Mouse (Mus musculus): ENCODE measurements at regions not wholly inside any gene's neighbourhood (a gene's known extent, or its start where the extent isn't known, plus 50 kb on each side); places are given as distances from the start of the nearest gene placed in this dataset.

DNA sequence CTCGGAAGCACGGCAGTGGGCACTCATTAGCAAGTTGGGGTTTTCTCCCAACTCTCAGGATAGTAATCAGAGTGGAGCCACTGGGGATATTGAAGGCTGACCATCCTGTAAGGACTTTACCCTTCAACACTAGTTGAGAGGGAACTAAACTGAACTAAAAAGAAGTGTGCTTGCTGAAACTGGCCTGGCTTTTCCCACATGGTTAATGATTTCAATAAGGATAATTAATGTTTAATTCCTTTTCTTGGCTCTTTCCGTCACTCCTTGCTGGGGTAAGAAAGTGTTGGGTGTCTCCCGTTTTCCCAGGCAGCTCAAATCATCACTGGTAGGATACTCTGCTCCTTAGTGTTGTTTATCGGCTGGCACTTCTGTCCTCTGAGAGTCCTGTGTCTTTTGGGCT, 290.3 kb upstream of the Rnaseh2b start:
- Histone ChIP-seq H3K27me3 (ENCODE audit: control insufficient read depth in 1 of 2, insufficient read depth in 2 of 2, low read length in 2 of 2) (peaks cover 0 to 3% of the 10 kb centered on the region in 2 experiments; a peak in 1 of 4 replicates), H3K36me3 (ENCODE audit: control insufficient read depth in 1 of 2, insufficient read depth in 2 of 2, low read length in 2 of 2) (no peaks in the 10 kb centered on the region), H3K4me1 (ENCODE audit: control insufficient read depth in 1 of 2, insufficient read depth in 2 of 2, low read length in 2 of 2) (no peaks in the 10 kb centered on the region), H3K79me2 (ENCODE audit: control insufficient read depth, insufficient read depth, low read length, poor library complexity) (no peaks in the 10 kb centered on the region), H3K4me3 (ENCODE audit: control insufficient read depth in 1 of 2, insufficient read depth in 1 of 2, low read depth in 2 of 2, low read length in 2 of 2) (no peak overlapping the region), H3K9ac (ENCODE audit: control insufficient read depth, low read depth, low read length, poor library complexity, severe bottlenecking) (no peak overlapping the region), H3K9me3 (replicated peaks; ENCODE audit: insufficient read depth, low read length) (no peaks in the 10 kb centered on the region), H3K27ac (ENCODE audit: control insufficient read depth, low read depth, low read length) (no peak overlapping the region)
- no peak for DNase-seq (ENCODE audit: low read depth, low spot score)
- no peak for TF ChIP-seq EP300 (IDR thresholded peaks at IDR 0.05; ENCODE audit: low read depth in 1 of 2, low read length in 2 of 2)
- no peak for TF ChIP-seq ZC3H11A (IDR thresholded peaks at IDR 0.05; ENCODE audit: low read depth, low read length)
- TF ChIP-seq TBP (IDR thresholded peaks at IDR 0.05; ENCODE audit: low read depth, low read length) = no peak
- TF ChIP-seq MXI1 (IDR thresholded peaks at IDR 0.05; ENCODE audit: low read depth, low read length) = no peak
- TF ChIP-seq NELFE (IDR thresholded peaks at IDR 0.05; ENCODE audit: low read depth, low read length) = no peak
- TF ChIP-seq RCOR1 (IDR thresholded peaks at IDR 0.05; ENCODE audit: low read depth, low read length) = no peak
- TF ChIP-seq ELF1 (IDR thresholded peaks at IDR 0.05; ENCODE audit: low read depth, low read length) = no peak
- no peak for TF ChIP-seq CHD2 (IDR thresholded peaks at IDR 0.05; ENCODE audit: low read length)
- no peak for TF ChIP-seq MEF2A (IDR thresholded peaks at IDR 0.05; ENCODE audit: extremely low read depth, insufficient replicate concordance, low read depth, low read length, poor library complexity, severe bottlenecking)
- no peak for TF ChIP-seq ZNF384 (IDR thresholded peaks at IDR 0.05; ENCODE audit: low read depth, low read length)
- TF ChIP-seq ETS1 (IDR thresholded peaks at IDR 0.05; ENCODE audit: low read depth, low read length) = no peak
- no peak for TF ChIP-seq USF2 (IDR thresholded peaks at IDR 0.05; ENCODE audit: borderline replicate concordance in 1 of 2, insufficient read depth in 1 of 2, low read depth in 1 of 2, low read length in 2 of 2)
- TF ChIP-seq SMC3 (IDR thresholded peaks at IDR 0.05; ENCODE audit: low read depth, low read length) = no peak
- TF ChIP-seq CTCF (IDR thresholded peaks at IDR 0.05 in 2 of 3, conservative IDR thresholded peaks at IDR 0.05 in 1 of 3; ENCODE audit: control insufficient read depth in 1 of 3, insufficient read depth in 1 of 3, low read depth in 2 of 3, low read length in 3 of 3, poor library complexity in 1 of 3, severe bottlenecking in 1 of 3) = no peak
- TF ChIP-seq HCFC1 (IDR thresholded peaks at IDR 0.05; ENCODE audit: low read depth, low read length) = no peak
- no peak for TF ChIP-seq ZKSCAN1 (IDR thresholded peaks at IDR 0.05; ENCODE audit: low read depth, low read length)
- TF ChIP-seq JUND (IDR thresholded peaks at IDR 0.05; ENCODE audit: low read depth, low read length) = no peak
- TF ChIP-seq POLR2A (IDR thresholded peaks at IDR 0.05; ENCODE audit: control insufficient read depth in 1 of 2, insufficient read depth in 1 of 2, low read depth in 1 of 2, low read length in 2 of 2, poor library complexity in 1 of 2) = no peak
- no peak for TF ChIP-seq RAD21 (IDR thresholded peaks at IDR 0.05; ENCODE audit: low read depth, low read length)

DNA sequence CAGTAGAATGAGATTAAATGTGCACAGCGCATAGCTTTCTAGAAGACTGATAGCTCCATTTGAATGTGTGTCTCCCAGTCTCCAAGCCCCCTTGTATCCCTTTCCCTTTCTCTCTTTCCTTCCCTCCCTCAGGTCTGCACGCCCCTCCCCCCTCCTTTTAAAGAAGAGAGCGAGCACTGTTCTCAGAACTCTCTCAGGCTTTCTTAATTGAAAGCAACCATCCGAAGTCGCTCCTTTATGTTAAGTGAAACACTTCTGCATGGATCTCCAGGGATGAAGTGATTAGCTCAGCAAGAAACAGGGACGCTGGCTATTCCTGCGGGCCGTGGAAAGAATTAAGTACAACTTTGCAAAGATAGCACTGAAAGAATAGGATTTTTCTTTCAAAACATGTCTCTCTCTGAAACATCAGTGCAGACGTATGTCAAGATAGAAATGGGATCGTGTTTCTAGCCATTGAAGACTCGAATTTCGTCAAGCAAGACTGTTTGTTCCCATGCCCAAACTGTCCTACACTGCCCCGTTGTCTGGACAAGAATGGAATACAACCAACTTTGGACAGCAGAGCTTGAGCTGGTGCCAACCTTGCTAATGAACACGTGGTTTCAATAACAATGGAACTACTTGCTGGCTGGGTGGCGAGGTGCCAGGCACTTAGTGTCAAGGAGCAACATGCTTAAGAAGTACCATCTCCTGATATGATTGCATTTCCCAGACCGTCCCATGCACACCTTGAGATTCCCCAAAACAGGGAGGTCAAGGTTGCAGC, 289.2 kb upstream of the Rnaseh2b start:
- TF ChIP-seq RCOR1 (IDR thresholded peaks at IDR 0.05; ENCODE audit: low read depth, low read length) (no peak), TAL1 (IDR thresholded peaks at IDR 0.05; ENCODE audit: low read length) (no peak), NRF1 (IDR thresholded peaks at IDR 0.05; ENCODE audit: insufficient read depth, low read depth, low read length, poor library complexity, severe bottlenecking) (no peak), E2F4 (IDR thresholded peaks at IDR 0.05; ENCODE audit: borderline replicate concordance, low read depth, low read length) (no peak), SMC3 (IDR thresholded peaks at IDR 0.05; ENCODE audit: low read depth, low read length) (no peak), USF1 (IDR thresholded peaks at IDR 0.05; ENCODE audit: low read depth, low read length) (no peak), TCF12 (IDR thresholded peaks at IDR 0.05; ENCODE audit: low read depth, low read length) (no peak), NELFE (IDR thresholded peaks at IDR 0.05; ENCODE audit: low read depth, low read length) (no peak), POLR2AphosphoS2 (IDR thresholded peaks at IDR 0.05; ENCODE audit: low read length) (no peak), ELF1 (IDR thresholded peaks at IDR 0.05; ENCODE audit: low read depth, low read length) (no peak), EP300 (IDR thresholded peaks at IDR 0.05; ENCODE audit: low read depth in 1 of 2, low read length in 2 of 2) (no peak), HCFC1 (IDR thresholded peaks at IDR 0.05; ENCODE audit: low read depth, low read length) (no peak), CHD1 (IDR thresholded peaks at IDR 0.05; ENCODE audit: low read depth, low read length) (no peak), USF2 (IDR thresholded peaks at IDR 0.05; ENCODE audit: borderline replicate concordance in 1 of 2, insufficient read depth in 1 of 2, low read depth in 1 of 2, low read length in 2 of 2) (no peak), ZC3H11A (IDR thresholded peaks at IDR 0.05; ENCODE audit: low read depth, low read length) (no peak), CHD2 (IDR thresholded peaks at IDR 0.05; ENCODE audit: low read length) (no peak), ZMIZ1 (IDR thresholded peaks at IDR 0.05; ENCODE audit: low read depth, low read length) (no peak), GABPA (IDR thresholded peaks at IDR 0.05; ENCODE audit: low read depth, low read length) (no peak), ETS1 (IDR thresholded peaks at IDR 0.05; ENCODE audit: low read depth, low read length) (no peak)
- Histone ChIP-seq H3K9ac (ENCODE audit: control insufficient read depth, low read depth, low read length, poor library complexity, severe bottlenecking) (no peak overlapping the region), H3K27me3 (ENCODE audit: control insufficient read depth in 1 of 2, insufficient read depth in 2 of 2, low read length in 2 of 2) (peaks cover 0 to 4% of the 10 kb centered on the region in 2 experiments; a peak in 1 of 4 replicates), H3K36me3 (ENCODE audit: control insufficient read depth in 1 of 2, insufficient read depth in 2 of 2, low read length in 2 of 2) (no peaks in the 10 kb centered on the region), H3K4me3 (ENCODE audit: control insufficient read depth in 1 of 2, insufficient read depth in 1 of 2, low read depth in 2 of 2, low read length in 2 of 2) (no peak overlapping the region), H3K9me3 (replicated peaks; ENCODE audit: insufficient read depth, low read length) (no peaks in the 10 kb centered on the region), H3K27ac (ENCODE audit: control insufficient read depth, low read depth, low read length) (no peak overlapping the region), H3K79me2 (ENCODE audit: control insufficient read depth, insufficient read depth, low read length, poor library complexity) (no peaks in the 10 kb centered on the region), H3K4me1 (ENCODE audit: control insufficient read depth in 1 of 2, insufficient read depth in 2 of 2, low read length in 2 of 2) (no peaks in the 10 kb centered on the region)
- DNase-seq (ENCODE audit: low read depth, low spot score) = no peak

Measured in MEL (cell line).